8 mouse cellular contexts compared by ENCODE assay signal in genomic region chr14:60799762-60800728, GRCm38 (mm10). TPM values are rescaled to one million over a fixed set of nuclear protein-coding genes. Genes with fewer than 3 reads are reported as not detected.
DNase-seq lines count a peak whose midpoint lies in the region; ATAC-seq and TF ChIP-seq lines count a peak whose summit lies in the region.

No protein-coding gene starts in this region.

- no peaks in the 10 kb centered on the region for H3K9me3 ChIP-seq in kidney, postnatal 0 days (replicated peaks; ENCODE audit: low read length)
- H3K9me3 ChIP-seq in MEL (replicated peaks; ENCODE audit: insufficient read depth, low read length) = no peaks in the 10 kb centered on the region

- peak; percentile 89 for TF ChIP-seq RAD21 in MEL (IDR thresholded peaks at IDR 0.05; ENCODE audit: low read depth, low read length)

- peak; percentile 81 for TF ChIP-seq CTCF in kidney, postnatal 0 days (IDR thresholded peaks at IDR 0.05; ENCODE audit: low read depth)
- TF ChIP-seq CTCF in MEL (IDR thresholded peaks at IDR 0.05 in 2 of 3, conservative IDR thresholded peaks at IDR 0.05 in 1 of 3; ENCODE audit: control insufficient read depth in 1 of 3, insufficient read depth in 1 of 3, low read depth in 2 of 3, low read length in 3 of 3, poor library complexity in 1 of 3, severe bottlenecking in 1 of 3) = peak; percentile 15 to 76 (median 33); a peak in 3 of 6 replicates

- TF ChIP-seq POLR2A in MEL (IDR thresholded peaks at IDR 0.05; ENCODE audit: control insufficient read depth in 1 of 2, insufficient read depth in 1 of 2, low read depth in 1 of 2, low read length in 2 of 2, poor library complexity in 1 of 2) = no peak

- H3K79me2 ChIP-seq in MEL (ENCODE audit: control insufficient read depth, insufficient read depth, low read length, poor library complexity) = no peaks in the 10 kb centered on the region

- H3K27me3 ChIP-seq in kidney, postnatal 0 days (ENCODE audit: insufficient read depth, low read length) = no peaks in the 10 kb centered on the region
- H3K27me3 ChIP-seq in MEL (ENCODE audit: control insufficient read depth in 1 of 2, insufficient read depth in 2 of 2, low read length in 2 of 2) = no peaks in the 10 kb centered on the region

- H3K4me2 ChIP-seq in kidney, postnatal 0 days (ENCODE audit: low read length) = no peak overlapping the region

- H3K9ac ChIP-seq in kidney, postnatal 0 days (ENCODE audit: low read depth, low read length) = no peak overlapping the region
- H3K9ac ChIP-seq in MEL (ENCODE audit: control insufficient read depth, low read depth, low read length, poor library complexity, severe bottlenecking) = no peak overlapping the region

- H3K27ac ChIP-seq in kidney, postnatal 0 days = no peak overlapping the region
- no peak overlapping the region for H3K27ac ChIP-seq in MEL (ENCODE audit: control insufficient read depth, low read depth, low read length)

- H3K4me1 ChIP-seq in kidney, postnatal 0 days (replicated peaks; ENCODE audit: insufficient read depth, low read length) = no peaks in the 10 kb centered on the region
- no peaks in the 10 kb centered on the region for H3K4me1 ChIP-seq in MEL (ENCODE audit: control insufficient read depth in 1 of 2, insufficient read depth in 2 of 2, low read length in 2 of 2)

- H3K4me3 ChIP-seq in kidney, postnatal 0 days (replicated peaks; ENCODE audit: low read depth, low read length) = no peak overlapping the region
- H3K4me3 ChIP-seq in MEL (ENCODE audit: control insufficient read depth in 1 of 2, insufficient read depth in 1 of 2, low read depth in 2 of 2, low read length in 2 of 2) = no peak overlapping the region

- no peak for TF ChIP-seq EP300 in MEL (IDR thresholded peaks at IDR 0.05; ENCODE audit: low read depth in 1 of 2, low read length in 2 of 2)

- WGBS in kidney, postnatal 0 days = 50% methylated on average over 9 of the region's 9 CpGs

- ATAC-seq in kidney, postnatal 0 days (replicated peaks; ENCODE audit: low FRiP score, low read depth) = no peak
- peak; percentile 60 for ATAC-seq in inflammation-experienced regulatory T-cells, adult 6 months

- DNase-seq in kidney, postnatal 0 days (ENCODE audit: low spot score) = peak; percentile 91
- no peak for DNase-seq in kidney, adult 8-10 months
- DNase-seq in MEL (ENCODE audit: low read depth, low spot score) = peak; percentile 68
- peak; percentile 28 for DNase-seq in c-Kit-positive CD71-positive TER-119-negative erythroid progenitor cells, embryonic 14.5 days (ENCODE audit: low read depth)
- DNase-seq in skeletal muscle tissue, adult 2 months (ENCODE audit: low read depth, low spot score) = peak; percentile 40
- no peak for DNase-seq in spleen, postnatal 10 days (ENCODE audit: low spot score in 2 of 2)
- DNase-seq in gastrocnemius, postnatal 10 days = no peak

- H3K36me3 ChIP-seq in kidney, postnatal 0 days (ENCODE audit: insufficient read depth, low read length) = peaks cover 19% of the 10 kb centered on the region
- peaks cover 0 to 3% of the 10 kb centered on the region in 2 experiments; a peak in 1 of 4 replicates for H3K36me3 ChIP-seq in MEL (ENCODE audit: control insufficient read depth in 1 of 2, insufficient read depth in 2 of 2, low read length in 2 of 2)

TF ChIP-seq in MEL, 35 proteins besides CTCF, POLR2A, EP300 and RAD21:
- TF ChIP-seq GATA1 (IDR thresholded peaks at IDR 0.05; ENCODE audit: low read depth, low read length) = no peak
- TF ChIP-seq USF1 (IDR thresholded peaks at IDR 0.05; ENCODE audit: low read depth, low read length) = no peak
- peak; percentile 75 for TF ChIP-seq SMC3 (IDR thresholded peaks at IDR 0.05; ENCODE audit: low read depth, low read length)
- TF ChIP-seq KAT2A (conservative IDR thresholded peaks at IDR 0.05; ENCODE audit: low read depth, low read length) = no peak
- TF ChIP-seq ZNF384 (IDR thresholded peaks at IDR 0.05; ENCODE audit: low read depth, low read length) = peak; percentile 51; the same call in 1 of the 2 replicates
- TF ChIP-seq ZC3H11A (IDR thresholded peaks at IDR 0.05; ENCODE audit: low read depth, low read length) = peak; percentile 61
- no peak for TF ChIP-seq ELF1 (IDR thresholded peaks at IDR 0.05; ENCODE audit: low read depth, low read length)
- no peak for TF ChIP-seq NELFE (IDR thresholded peaks at IDR 0.05; ENCODE audit: low read depth, low read length)
- no peak for TF ChIP-seq MYB (IDR thresholded peaks at IDR 0.05; ENCODE audit: low read depth, low read length)
- TF ChIP-seq ZMIZ1 (IDR thresholded peaks at IDR 0.05; ENCODE audit: low read depth, low read length) = no peak

RNA-seq across cellular contexts. Expression of gene Mipep, which starts 15.7 kb away (rescaled TPM):
- polyA plus RNA-seq in kidney, postnatal 0 days (2015; fragmentation: Nextera tagmentation; extraction: Ambion mirVana) = 17.8 and 18.5 TPM in 2 replicates
- 19.1 and 21.1 TPM in 2 replicates for total RNA-seq in MEL (2012; rRNA removed)
- 10 to 100 TPM in 1 of 2 experiments, not detected in 1; 26.4 TPM for polyA plus RNA-seq in MEL (2012; ENCODE audit: insufficient read depth in 1 of 2, insufficient read length in 2 of 2, low read depth in 1 of 2, low replicate concordance in 2 of 2, missing spikeins in 1 of 2)
- polyA plus RNA-seq in inflammation-experienced regulatory T-cells, adult 6 months (2017; shearing (Covaris generic)) = 1 to 10 TPM; 1.7 to 2.1 (median 1.9) TPM
- 10 to 100 TPM; 24.5 to 26.4 TPM for total RNA-seq in gastrocnemius, postnatal 10 days (2021)

RNA-seq across cellular contexts. Expression of gene C1qtnf9, which starts 32.1 kb away (rescaled TPM):
- polyA plus RNA-seq in kidney, postnatal 0 days (2015; fragmentation: Nextera tagmentation; extraction: Ambion mirVana) = 0.30 and 0.50 TPM in 2 replicates
- total RNA-seq in MEL (2012; rRNA removed) = not detected in 2 replicates
- not detected for polyA plus RNA-seq in MEL (2012; ENCODE audit: insufficient read depth in 1 of 2, insufficient read length in 2 of 2, low read depth in 1 of 2, low replicate concordance in 2 of 2, missing spikeins in 1 of 2)
- polyA plus RNA-seq in inflammation-experienced regulatory T-cells, adult 6 months (2017; shearing (Covaris generic)) = under 1 TPM in 1 of 3 experiments, not detected in 2; 0.30 TPM
- total RNA-seq in gastrocnemius, postnatal 10 days (2021) = 10 to 100 TPM; 31.2 to 32.2 TPM

Comparison
In these comparisons a context has a peak if more than half of its experiments do, and no peak if none do; other contexts are left out.
1. DNase-seq: peak in kidney, postnatal 0 days (single experiment), MEL (single experiment), c-Kit-positive CD71-positive TER-119-negative erythroid progenitor cells, embryonic 14.5 days (single experiment) and skeletal muscle tissue, adult 2 months (single experiment); none in kidney, adult 8-10 months (0 of 2), spleen, postnatal 10 days (0 of 2) and gastrocnemius, postnatal 10 days (single experiment).